Mouse (Mus musculus): ENCODE measurements around the gene Izumo1.

Izumo1 gene

GRCm38 (mm10) chr7:45621443-45621842 lies at the start of gene Izumo1:
Izumo1 (plus strand) TSS chr7:45621811.
- ATAC-seq (ENCODE audit: low TSS enrichment) = no peak

GRCm38 (mm10) chr7:45571966-45572365 lies 49.6 kb upstream of the Izumo1 start:
- ATAC-seq (ENCODE audit: low TSS enrichment) = no peak

GRCm38 (mm10) chr7:45573954-45574353 lies 47.7 kb upstream of the Izumo1 start:
- no peak for ATAC-seq (ENCODE audit: low TSS enrichment)

- no peak for ATAC-seq (ENCODE audit: low TSS enrichment)
These were observed 46.9 kb upstream of the Izumo1 start for GRCm38 (mm10) chr7:45574472-45575379.

- no peak for ATAC-seq (ENCODE audit: low TSS enrichment)
These were observed 35.7 kb upstream of the Izumo1 start for GRCm38 (mm10) chr7:45585923-45586322.

- ATAC-seq (ENCODE audit: low TSS enrichment) = no peak
These were observed 33.7 kb upstream of the Izumo1 start for GRCm38 (mm10) chr7:45587631-45588592.

GRCm38 (mm10) chr7:45589173-45589572 lies 32.4 kb upstream of the Izumo1 start:
- ATAC-seq (ENCODE audit: low TSS enrichment) = peak; percentile 98

GRCm38 (mm10) chr7:45589898-45590297 lies 31.7 kb upstream of the Izumo1 start:
- no peak for ATAC-seq (ENCODE audit: low TSS enrichment)

- ATAC-seq (ENCODE audit: low TSS enrichment) = no peak
These were observed 30.7 kb upstream of the Izumo1 start for GRCm38 (mm10) chr7:45590874-45591273.

- no peak for ATAC-seq (ENCODE audit: low TSS enrichment)
These were observed 29.7 kb upstream of the Izumo1 start for GRCm38 (mm10) chr7:45591880-45592279.

- 0 out of 2 replicates have a peak, but pooled peaks have one; percentile 18 for ATAC-seq (ENCODE audit: low TSS enrichment)
These were observed 28.3 kb upstream of the Izumo1 start for GRCm38 (mm10) chr7:45593118-45593815.

- ATAC-seq (ENCODE audit: low TSS enrichment) = no peak
These were observed 26.4 kb upstream of the Izumo1 start for GRCm38 (mm10) chr7:45595176-45595575.

- no peak for ATAC-seq (ENCODE audit: low TSS enrichment)
These were observed 25.5 kb upstream of the Izumo1 start for GRCm38 (mm10) chr7:45596107-45596506.

- ATAC-seq (ENCODE audit: low TSS enrichment) = no peak
These were observed 24.6 kb upstream of the Izumo1 start for GRCm38 (mm10) chr7:45597013-45597412.

- ATAC-seq (ENCODE audit: low TSS enrichment) = no peak
These were observed 24.1 kb upstream of the Izumo1 start for GRCm38 (mm10) chr7:45597527-45597926.

- ATAC-seq (ENCODE audit: low TSS enrichment) = no peak
These were observed 22.4 kb upstream of the Izumo1 start for GRCm38 (mm10) chr7:45598960-45599879.

- ATAC-seq (ENCODE audit: low TSS enrichment) = no peak
These were observed 15.8 kb upstream of the Izumo1 start for GRCm38 (mm10) chr7:45605704-45606289.

- no peak for ATAC-seq (ENCODE audit: low TSS enrichment)
These were observed 12.1 kb upstream of the Izumo1 start for GRCm38 (mm10) chr7:45609511-45609910.

- ATAC-seq (ENCODE audit: low TSS enrichment) = no peak
These were observed 5.3 kb upstream of the Izumo1 start for GRCm38 (mm10) chr7:45616277-45616676.

GRCm38 (mm10) chr7:45617042-45617695 lies 4.4 kb upstream of the Izumo1 start, which contains the start of gene Fut1:
Fut1 (plus strand) TSS chr7:45617289.
- peak; percentile 31; the same call in 1 of the 2 replicates for ATAC-seq (ENCODE audit: low TSS enrichment)
